Mouse (Mus musculus) heart, embryonic 13.5 days (tissue): ENCODE measurements around the gene Bzw1. TPM values are rescaled to one million over a fixed set of nuclear protein-coding genes. Genes with fewer than 3 reads are reported as not detected.

Experiments used
- ATAC-seq: fragments of 200-750 bp; cut with Nextera tagmentation; 2 replicates; pipeline ENCODE4 v1.8.0; 2017; ENCODE audit warnings: moderate TSS enrichment; ENCODE audit not compliant: insufficient number of reproducible peaks, low FRiP score, low TSS enrichment; ENCODE audit errors: extremely low read depth
- H3K27ac ChIP-seq: fragments of 300-500 bp; sonication (generic); replicated peaks from 2 replicates; pipeline ENCODE4 v1.5.1; 2015; ENCODE audit warnings: moderate library complexity, mild to moderate bottlenecking, inconsistent platforms
- H3K27me3 ChIP-seq: fragments of 300-500 bp; sonication (generic); replicated peaks from 2 replicates; pipeline ENCODE4 v1.6.1; 2015; ENCODE audit warnings: mild to moderate bottlenecking, inconsistent platforms
- H3K36me3 ChIP-seq: fragments of 300-500 bp; sonication (generic); 2 replicates; pipeline ENCODE4 v1.6.1; 2015; ENCODE audit warnings: mild to moderate bottlenecking, inconsistent platforms
- H3K4me1 ChIP-seq: fragments of 300-500 bp; sonication (generic); 2 replicates; pipeline ENCODE4 v1.6.1; 2015; ENCODE audit warnings: inconsistent platforms
- H3K4me2 ChIP-seq: fragments of 300-500 bp; sonication (generic); 2 replicates; pipeline ENCODE4 v1.6.1; 2015; ENCODE audit warnings: inconsistent platforms, mild to moderate bottlenecking, moderate library complexity
- H3K4me3 ChIP-seq: fragments of 300-500 bp; sonication (generic); 2 replicates; pipeline ENCODE4 v1.5.1; 2015; ENCODE audit warnings: moderate library complexity, mild to moderate bottlenecking, inconsistent platforms
- H3K9ac ChIP-seq: fragments of 300-500 bp; sonication (generic); 2 replicates; pipeline ENCODE4 v1.6.1; 2015; ENCODE audit warnings: inconsistent platforms, mild to moderate bottlenecking, moderate library complexity
- H3K9me3 ChIP-seq: fragments of 300-500 bp; sonication (generic); 2 replicates; pipeline ENCODE4 v1.6.1; 2016; ENCODE audit warnings: inconsistent platforms
- WGBS: fragments of 180-500 bp; shearing (Covaris S2); methylation state at CpG from one replicate; pipeline ENCODE4 v1.1.7; 2015; ENCODE audit warnings: mixed read lengths; 5-methylcytosine and 5-hydroxymethylcytosine counted together
- polyA plus RNA-seq: library from polyadenylated mRNA; unstranded; fragments of >200 nt; fragmentation: Nextera tagmentation; extraction: Ambion mirVana; gene quantifications from 2 replicates; pipeline ENCODE4 v1.2.1, GENCODE M21; 2015

Bzw1 gene
- polyA plus RNA-seq, 1 experiment from 2014 or later = 205 TPM

- H3K4me2 ChIP-seq = no peak overlapping the region
- no peak overlapping the region for H3K27ac ChIP-seq
- no peaks in the 10 kb centered on the region for H3K9me3 ChIP-seq
- H3K9ac ChIP-seq = no peak overlapping the region
- 92% methylated on average over 6 of the region's 6 CpGs for WGBS
- no peak overlapping the region for H3K4me3 ChIP-seq
- H3K27me3 ChIP-seq = no peaks in the 10 kb centered on the region
- ATAC-seq = no peak
- H3K36me3 ChIP-seq = peaks cover 82% of the 10 kb centered on the region
- peaks cover 14% of the 10 kb centered on the region for H3K4me1 ChIP-seq
Observed at GRCm38 (mm10) chr1:58397731-58398130, 5.0 kb downstream of the Bzw1 start.

GRCm38 (mm10) chr1:58401396-58401795, 8.7 kb downstream of the Bzw1 start:
- Histone ChIP-seq H3K4me2 (no peak overlapping the region), H3K27ac (no peak overlapping the region), H3K4me1 (no peaks in the 10 kb centered on the region), H3K27me3 (no peaks in the 10 kb centered on the region), H3K36me3 (peaks cover 96% of the 10 kb centered on the region), H3K4me3 (no peak overlapping the region), H3K9ac (no peak overlapping the region), H3K9me3 (no peaks in the 10 kb centered on the region)
- 94% methylated on average over 6 of the region's 6 CpGs for WGBS
- no peak for ATAC-seq

- no peak for ATAC-seq
- no peaks in the 10 kb centered on the region for H3K27me3 ChIP-seq
- 89% methylated on average over 5 of the region's 5 CpGs for WGBS
Observed at GRCm38 (mm10) chr1:58403745-58404144, 11.0 kb downstream of the Bzw1 start.

GRCm38 (mm10) chr1:58407321-58407720, 14.6 kb downstream of the Bzw1 start:
- Histone ChIP-seq H3K27ac (no peak overlapping the region), H3K9me3 (no peaks in the 10 kb centered on the region), H3K36me3 (peaks cover 84% of the 10 kb centered on the region), H3K27me3 (no peaks in the 10 kb centered on the region), H3K4me3 (no peak overlapping the region), H3K9ac (no peak overlapping the region), H3K4me1 (no peaks in the 10 kb centered on the region), H3K4me2 (no peak overlapping the region)
- 96% methylated on average over 7 of the region's 7 CpGs for WGBS
- ATAC-seq = no peak

More at GRCm38 (mm10) chr1:58403745-58404144, 11.0 kb downstream of the Bzw1 start:
- Histone ChIP-seq H3K9me3 (no peaks in the 10 kb centered on the region), H3K4me1 (no peaks in the 10 kb centered on the region), H3K27ac (no peak overlapping the region), H3K36me3 (peaks cover 87% of the 10 kb centered on the region), H3K4me2 (no peak overlapping the region), H3K4me3 (no peak overlapping the region), H3K9ac (no peak overlapping the region)

GRCm38 (mm10) chr1:58408141-58408540, 15.4 kb downstream of the Bzw1 start:
- 87% methylated on average over 6 of the region's 6 CpGs for WGBS
- H3K36me3 ChIP-seq = peaks cover 84% of the 10 kb centered on the region

GRCm38 (mm10) chr1:58409553-58410197, 17.0 kb downstream of the Bzw1 start:
- ATAC-seq = no peak

More at GRCm38 (mm10) chr1:58408141-58408540, 15.4 kb downstream of the Bzw1 start:
- Histone ChIP-seq H3K4me1 (no peaks in the 10 kb centered on the region), H3K4me2 (no peak overlapping the region), H3K9ac (no peak overlapping the region), H3K9me3 (no peaks in the 10 kb centered on the region), H3K27ac (no peak overlapping the region), H3K27me3 (no peaks in the 10 kb centered on the region), H3K4me3 (no peak overlapping the region)
- no peak for ATAC-seq

GRCm38 (mm10) chr1:58410198-58410588, 17.5 kb downstream of the Bzw1 start:
- peaks cover 84% of the 10 kb centered on the region for H3K36me3 ChIP-seq
- ATAC-seq = no peak
- no peak overlapping the region; the same call in 1 of the 2 replicates for H3K27ac ChIP-seq
- H3K4me1 ChIP-seq = no peaks in the 10 kb centered on the region
- H3K9ac ChIP-seq = no peak overlapping the region
- no peak overlapping the region for H3K4me2 ChIP-seq
- H3K9me3 ChIP-seq = no peaks in the 10 kb centered on the region
- no peaks in the 10 kb centered on the region for H3K27me3 ChIP-seq
- H3K4me3 ChIP-seq = no peak overlapping the region
- 84% methylated on average over 3 of the region's 3 CpGs for WGBS

More at GRCm38 (mm10) chr1:58409553-58410197, 17.0 kb downstream of the Bzw1 start:
- Histone ChIP-seq H3K27ac (no peak overlapping the region; the same call in 1 of the 2 replicates), H3K36me3 (peaks cover 84% of the 10 kb centered on the region), H3K4me1 (no peaks in the 10 kb centered on the region), H3K9me3 (no peaks in the 10 kb centered on the region), H3K4me3 (no peak overlapping the region), H3K4me2 (no peak overlapping the region), H3K27me3 (no peaks in the 10 kb centered on the region), H3K9ac (no peak overlapping the region)
- 77% methylated on average over 5 of the region's 5 CpGs for WGBS

- H3K27ac ChIP-seq = no peak overlapping the region
- H3K27me3 ChIP-seq = no peaks in the 10 kb centered on the region
- no peak for ATAC-seq
- H3K4me3 ChIP-seq = no peak overlapping the region
- H3K4me2 ChIP-seq = no peak overlapping the region
- no peaks in the 10 kb centered on the region for H3K9me3 ChIP-seq
- H3K4me1 ChIP-seq = no peaks in the 10 kb centered on the region
- H3K36me3 ChIP-seq = peaks cover 83% of the 10 kb centered on the region
- no peak overlapping the region for H3K9ac ChIP-seq
- 85% methylated on average over 7 of the region's 7 CpGs for WGBS
Observed at GRCm38 (mm10) chr1:58410776-58411175, 18.1 kb downstream of the Bzw1 start.

- no peak overlapping the region for H3K27ac ChIP-seq
- H3K4me1 ChIP-seq = peaks cover 6% of the 10 kb centered on the region; the same call in 1 of the 2 replicates
- H3K4me2 ChIP-seq = no peak overlapping the region
- H3K27me3 ChIP-seq = no peaks in the 10 kb centered on the region
- no peaks in the 10 kb centered on the region for H3K9me3 ChIP-seq
- H3K36me3 ChIP-seq = peaks cover 95% of the 10 kb centered on the region
- WGBS = 24% methylated on average over 1 of the region's 1 CpGs
- ATAC-seq = no peak
- H3K4me3 ChIP-seq = no peak overlapping the region
- H3K9ac ChIP-seq = no peak overlapping the region
Observed at GRCm38 (mm10) chr1:58415442-58415841, 22.7 kb downstream of the Bzw1 start.

GRCm38 (mm10) chr1:58416048-58416447, 23.4 kb downstream of the Bzw1 start:
- H3K4me2 ChIP-seq = no peak overlapping the region
- no peak overlapping the region for H3K9ac ChIP-seq
- no peaks in the 10 kb centered on the region for H3K9me3 ChIP-seq
- peaks cover 92% of the 10 kb centered on the region for H3K36me3 ChIP-seq
- H3K4me1 ChIP-seq = peaks cover 9% of the 10 kb centered on the region
- no peak overlapping the region for H3K4me3 ChIP-seq
- no peak for ATAC-seq
- 88% methylated on average over 2 of the region's 2 CpGs for WGBS
- no peaks in the 10 kb centered on the region for H3K27me3 ChIP-seq
- H3K27ac ChIP-seq = no peak overlapping the region

GRCm38 (mm10) chr1:58420032-58420431, 27.3 kb downstream of the Bzw1 start:
- H3K9ac ChIP-seq = no peak overlapping the region
- WGBS = 77% methylated on average over 10 of the region's 10 CpGs
- no peak for ATAC-seq
- no peaks in the 10 kb centered on the region for H3K9me3 ChIP-seq
- 0 out of 2 replicates have a peak overlapping the region, but pooled peaks have one; percentile 13 for H3K4me3 ChIP-seq
- peaks cover 28% of the 10 kb centered on the region for H3K4me1 ChIP-seq
- peak overlapping the region; percentile 40 for H3K4me2 ChIP-seq
- no peaks in the 10 kb centered on the region for H3K27me3 ChIP-seq
- peaks cover 64% of the 10 kb centered on the region for H3K36me3 ChIP-seq
- no peak overlapping the region for H3K27ac ChIP-seq

GRCm38 (mm10) chr1:58420961-58421360, 28.3 kb downstream of the Bzw1 start:
- no peak for ATAC-seq
- no peak overlapping the region for H3K27ac ChIP-seq
- H3K4me1 ChIP-seq = peaks cover 28% of the 10 kb centered on the region
- peak overlapping the region; percentile 89 for H3K4me2 ChIP-seq
- H3K4me3 ChIP-seq = peak overlapping the region; percentile 99
- H3K9ac ChIP-seq = no peak overlapping the region
- H3K36me3 ChIP-seq = peaks cover 56% of the 10 kb centered on the region
- no peaks in the 10 kb centered on the region for H3K27me3 ChIP-seq
- 46% methylated on average over 7 of the region's 7 CpGs for WGBS
- no peaks in the 10 kb centered on the region for H3K9me3 ChIP-seq
